Mouse (Mus musculus): ENCODE results near the gene Fam76b.
"Not testable (repeated sequence)": the region's sequence is repeated elsewhere in the genome, so short reads cannot be mapped to it uniquely, and the experiment has no call there.

Gene Fam76b

GRCm38 (mm10) chr9:13827406-13828086 is at the start of gene Fam76b:
Gene Fam76b, plus strand, starts transcription at chr9:13827716.
- Histone ChIP-seq H3K27me3 (ENCODE audit: control insufficient read depth, insufficient read depth, low read length, poor library complexity, severe bottlenecking) (no peaks in the 10 kb centered on the region), H3K36me3 (ENCODE audit: control insufficient read depth, insufficient read depth, low read length, poor library complexity, severe bottlenecking) (peaks cover 4% of the 10 kb centered on the region)
- DNase-seq (ENCODE audit: low read depth, low spot score), result peak; percentile 100

GRCm38 (mm10) chr9:13781985-13782384 is 45.5 kb upstream of the Fam76b start:
- DNase-seq (ENCODE audit: low read depth, low spot score), result no peak
- peaks cover 4% of the 10 kb centered on the region for H3K36me3 ChIP-seq (ENCODE audit: control insufficient read depth, insufficient read depth, low read length, poor library complexity, severe bottlenecking)

GRCm38 (mm10) chr9:13790864-13791263 is 36.7 kb upstream of the Fam76b start:
- DNase-seq (ENCODE audit: low read depth, low spot score); H3K27me3 ChIP-seq (ENCODE audit: control insufficient read depth, insufficient read depth, low read length, poor library complexity, severe bottlenecking): not testable (repeated sequence)
- H3K36me3 ChIP-seq (ENCODE audit: control insufficient read depth, insufficient read depth, low read length, poor library complexity, severe bottlenecking), result peaks cover 11% of the 10 kb centered on the region

More at GRCm38 (mm10) chr9:13781985-13782384, 45.5 kb upstream of the Fam76b start:
- H3K27me3 ChIP-seq (ENCODE audit: control insufficient read depth, insufficient read depth, low read length, poor library complexity, severe bottlenecking), result no peaks in the 10 kb centered on the region

- Histone ChIP-seq H3K27me3 (ENCODE audit: control insufficient read depth, insufficient read depth, low read length, poor library complexity, severe bottlenecking) (no peaks in the 10 kb centered on the region), H3K36me3 (ENCODE audit: control insufficient read depth, insufficient read depth, low read length, poor library complexity, severe bottlenecking) (peaks cover 14% of the 10 kb centered on the region)
- DNase-seq (ENCODE audit: low read depth, low spot score), result peak; percentile 10
Observed at GRCm38 (mm10) chr9:13794302-13794701, 33.2 kb upstream of the Fam76b start.

GRCm38 (mm10) chr9:13794756-13795155 is 32.8 kb upstream of the Fam76b start:
- H3K36me3 ChIP-seq (ENCODE audit: control insufficient read depth, insufficient read depth, low read length, poor library complexity, severe bottlenecking), result peaks cover 14% of the 10 kb centered on the region
- no peaks in the 10 kb centered on the region for H3K27me3 ChIP-seq (ENCODE audit: control insufficient read depth, insufficient read depth, low read length, poor library complexity, severe bottlenecking)
- DNase-seq (ENCODE audit: low read depth, low spot score), result no peak

- Histone ChIP-seq H3K36me3 (ENCODE audit: control insufficient read depth, insufficient read depth, low read length, poor library complexity, severe bottlenecking) (peaks cover 15% of the 10 kb centered on the region; the same call in 1 of the 2 replicates), H3K27me3 (ENCODE audit: control insufficient read depth, insufficient read depth, low read length, poor library complexity, severe bottlenecking) (no peaks in the 10 kb centered on the region)
- no peak for DNase-seq (ENCODE audit: low read depth, low spot score)
Observed at GRCm38 (mm10) chr9:13804480-13804879, 23.0 kb upstream of the Fam76b start.

GRCm38 (mm10) chr9:13806854-13807253 is 20.7 kb upstream of the Fam76b start:
- DNase-seq (ENCODE audit: low read depth, low spot score), result no peak
- H3K27me3 ChIP-seq (ENCODE audit: control insufficient read depth, insufficient read depth, low read length, poor library complexity, severe bottlenecking), result no peaks in the 10 kb centered on the region
- H3K36me3 ChIP-seq (ENCODE audit: control insufficient read depth, insufficient read depth, low read length, poor library complexity, severe bottlenecking), result peaks cover 9% of the 10 kb centered on the region; the same call in 1 of the 2 replicates

GRCm38 (mm10) chr9:13807657-13808056 is 19.9 kb upstream of the Fam76b start:
- no peak for DNase-seq (ENCODE audit: low read depth, low spot score)
- peaks cover 13% of the 10 kb centered on the region; the same call in 1 of the 2 replicates for H3K36me3 ChIP-seq (ENCODE audit: control insufficient read depth, insufficient read depth, low read length, poor library complexity, severe bottlenecking)
- no peaks in the 10 kb centered on the region for H3K27me3 ChIP-seq (ENCODE audit: control insufficient read depth, insufficient read depth, low read length, poor library complexity, severe bottlenecking)

GRCm38 (mm10) chr9:13809937-13810336 is 17.6 kb upstream of the Fam76b start:
- Histone ChIP-seq H3K36me3 (ENCODE audit: control insufficient read depth, insufficient read depth, low read length, poor library complexity, severe bottlenecking) (peaks cover 16% of the 10 kb centered on the region), H3K27me3 (ENCODE audit: control insufficient read depth, insufficient read depth, low read length, poor library complexity, severe bottlenecking) (no peaks in the 10 kb centered on the region)
- DNase-seq (ENCODE audit: low read depth, low spot score), result peak; percentile 31

GRCm38 (mm10) chr9:13818369-13818768 is 9.1 kb upstream of the Fam76b start:
- H3K27me3 ChIP-seq (ENCODE audit: control insufficient read depth, insufficient read depth, low read length, poor library complexity, severe bottlenecking), result no peaks in the 10 kb centered on the region
- DNase-seq (ENCODE audit: low read depth, low spot score), result no peak
- peaks cover 7% of the 10 kb centered on the region for H3K36me3 ChIP-seq (ENCODE audit: control insufficient read depth, insufficient read depth, low read length, poor library complexity, severe bottlenecking)

GRCm38 (mm10) chr9:13820774-13821173 is 6.7 kb upstream of the Fam76b start:
- DNase-seq (ENCODE audit: low read depth, low spot score), result peak; percentile 35
- Histone ChIP-seq H3K27me3 (ENCODE audit: control insufficient read depth, insufficient read depth, low read length, poor library complexity, severe bottlenecking) (no peaks in the 10 kb centered on the region), H3K36me3 (ENCODE audit: control insufficient read depth, insufficient read depth, low read length, poor library complexity, severe bottlenecking) (peaks cover 7% of the 10 kb centered on the region)

- no peak for DNase-seq (ENCODE audit: low read depth, low spot score)
- no peaks in the 10 kb centered on the region for H3K27me3 ChIP-seq (ENCODE audit: control insufficient read depth, insufficient read depth, low read length, poor library complexity, severe bottlenecking)
- no peaks in the 10 kb centered on the region; the same call in 1 of the 2 replicates for H3K36me3 ChIP-seq (ENCODE audit: control insufficient read depth, insufficient read depth, low read length, poor library complexity, severe bottlenecking)
Observed at GRCm38 (mm10) chr9:13825896-13826295, 1.6 kb upstream of the Fam76b start.

GRCm38 (mm10) chr9:13826391-13826805 is 1.1 kb upstream of the Fam76b start:
- Histone ChIP-seq H3K27me3 (ENCODE audit: control insufficient read depth, insufficient read depth, low read length, poor library complexity, severe bottlenecking) (no peaks in the 10 kb centered on the region), H3K36me3 (ENCODE audit: control insufficient read depth, insufficient read depth, low read length, poor library complexity, severe bottlenecking) (no peaks in the 10 kb centered on the region; the same call in 1 of the 2 replicates)
- DNase-seq (ENCODE audit: low read depth, low spot score), result peak; percentile 77

GRCm38 (mm10) chr9:13826832-13827405 is 597 bp upstream of the Fam76b start, which contains the start of gene Cep57:
Gene Cep57, minus strand, starts transcription at chr9:13827107.
- H3K27me3 ChIP-seq (ENCODE audit: control insufficient read depth, insufficient read depth, low read length, poor library complexity, severe bottlenecking), result no peaks in the 10 kb centered on the region
- DNase-seq (ENCODE audit: low read depth, low spot score), result peak; percentile 97
- H3K36me3 ChIP-seq (ENCODE audit: control insufficient read depth, insufficient read depth, low read length, poor library complexity, severe bottlenecking), result peaks cover under 1% of the 10 kb centered on the region

- H3K36me3 ChIP-seq (ENCODE audit: control insufficient read depth, insufficient read depth, low read length, poor library complexity, severe bottlenecking), result peaks cover 6% of the 10 kb centered on the region
- DNase-seq (ENCODE audit: low read depth, low spot score), result no peak
- no peaks in the 10 kb centered on the region for H3K27me3 ChIP-seq (ENCODE audit: control insufficient read depth, insufficient read depth, low read length, poor library complexity, severe bottlenecking)
Observed at GRCm38 (mm10) chr9:13828087-13828441, 548 bp downstream of the Fam76b start.
